Mouse (Mus musculus) midbrain, embryonic 14.5 days (tissue): ENCODE measurements around the gene Wdr70. TPM values are rescaled to one million over a fixed set of nuclear protein-coding genes. Genes with fewer than 3 reads are reported as not detected.

Experiments used
- ATAC-seq: fragments of 200-750 bp; cut with Nextera tagmentation; 2 replicates; pipeline ENCODE4 v1.8.0; 2017; ENCODE audit warnings: moderate number of reproducible peaks, moderate library complexity; ENCODE audit not compliant: low FRiP score, low TSS enrichment
- DNase-seq: peaks from one replicate; pipeline ENCODE4 v3.0.0-alpha.2; 2015
- H3K27ac ChIP-seq: fragments of 300-500 bp; sonication (generic); replicated peaks from 2 replicates; pipeline ENCODE4 v1.5.1; 2014; ENCODE audit warnings: mild to moderate bottlenecking, low read depth, low read length, moderate library complexity
- H3K27me3 ChIP-seq: fragments of 300-500 bp; sonication (generic); 2 replicates; pipeline ENCODE4 v1.6.1; 2014; ENCODE audit warnings: low read length, control low read depth, mixed read lengths; ENCODE audit not compliant: control insufficient read depth, insufficient read depth
- H3K36me3 ChIP-seq: fragments of 300-500 bp; sonication (generic); 2 replicates; pipeline ENCODE4 v1.6.1; 2014; ENCODE audit warnings: low read length, control low read depth; ENCODE audit not compliant: control insufficient read depth, insufficient read depth
- H3K4me1 ChIP-seq: fragments of 300-500 bp; sonication (generic); 2 replicates; pipeline ENCODE4 v1.6.1; 2014; ENCODE audit warnings: mild to moderate bottlenecking, antibody characterized with exemption, low read length, control low read depth; ENCODE audit not compliant: control insufficient read depth, insufficient read depth
- H3K4me2 ChIP-seq: fragments of 300-500 bp; sonication (generic); 2 replicates; pipeline ENCODE4 v1.6.1; 2014; ENCODE audit warnings: mild to moderate bottlenecking, low read length, moderate library complexity
- H3K4me3 ChIP-seq: fragments of 300-500 bp; sonication (generic); replicated peaks from 2 replicates; pipeline ENCODE4 v1.5.1; 2014; ENCODE audit warnings: low read depth, low read length
- H3K9ac ChIP-seq: fragments of 300-500 bp; sonication (generic); replicated peaks from 2 replicates; pipeline ENCODE4 v1.6.1; 2014; ENCODE audit warnings: mild to moderate bottlenecking, low read length, moderate library complexity
- H3K9me3 ChIP-seq: fragments of 300-500 bp; sonication (generic); 2 replicates; pipeline ENCODE4 v1.6.1; 2016; ENCODE audit warnings: low read length, control low read depth, mixed read lengths; ENCODE audit not compliant: control insufficient read depth
- whole genome bisulfite sequencing: fragments of 180-500 bp; shearing (Covaris S2); extraction: QIAGEN DNeasy Blood & Tissue Kit; methylation state at CpG from one replicate; pipeline ENCODE4 v1.1.7; 2014; 5-methylcytosine and 5-hydroxymethylcytosine counted together
- polyA plus RNA-seq: library from polyadenylated mRNA; unstranded; fragments of >200 nt; fragmentation: Nextera tagmentation; extraction: Ambion mirVana; gene quantifications from 2 replicates; pipeline ENCODE4 v1.2.1, GENCODE M21; 2014

Gene Wdr70
- polyA plus RNA-seq, 1 experiment from 2014 or later, result 70.6 TPM

- ATAC-seq, result no peak
- Histone ChIP-seq H3K27ac (no peak overlapping the region), H3K27me3 (no peaks in the 10 kb centered on the region), H3K4me3 (no peak overlapping the region), H3K4me1 (no peaks in the 10 kb centered on the region), H3K9me3 (no peaks in the 10 kb centered on the region), H3K4me2 (no peak overlapping the region), H3K9ac (no peak overlapping the region), H3K36me3 (peaks cover 12% of the 10 kb centered on the region)
- no peak for DNase-seq
- 99% methylated on average over 3 of the region's 3 CpGs for WGBS
Observed at GRCm38 (mm10) chr15:8051177-8051576, 47.8 kb downstream of the Wdr70 start.

- H3K4me3 ChIP-seq, result no peak overlapping the region
- DNase-seq (peak; percentile 8), ATAC-seq (no peak)
- WGBS, result 75% methylated on average over 4 of the region's 4 CpGs
- no peak overlapping the region for H3K9ac ChIP-seq
- H3K9me3 ChIP-seq, result no peaks in the 10 kb centered on the region
- H3K27me3 ChIP-seq, result no peaks in the 10 kb centered on the region
- H3K4me2 ChIP-seq, result no peak overlapping the region
- H3K4me1 ChIP-seq, result no peaks in the 10 kb centered on the region
- peaks cover 12% of the 10 kb centered on the region for H3K36me3 ChIP-seq
- no peak overlapping the region for H3K27ac ChIP-seq
Observed at GRCm38 (mm10) chr15:8039834-8040233, 59.2 kb downstream of the Wdr70 start.

- Histone ChIP-seq H3K4me3 (no peak overlapping the region), H3K4me2 (no peak overlapping the region), H3K9ac (no peak overlapping the region), H3K27me3 (no peaks in the 10 kb centered on the region), H3K27ac (no peak overlapping the region), H3K4me1 (no peaks in the 10 kb centered on the region), H3K36me3 (peaks cover 12% of the 10 kb centered on the region), H3K9me3 (no peaks in the 10 kb centered on the region)
- ATAC-seq (no peak), DNase-seq (no peak)
- WGBS, result 91% methylated on average over 5 of the region's 5 CpGs
Observed at GRCm38 (mm10) chr15:8038457-8038856, 60.6 kb downstream of the Wdr70 start.

- Histone ChIP-seq H3K27me3 (no peaks in the 10 kb centered on the region), H3K9ac (no peak overlapping the region), H3K27ac (no peak overlapping the region), H3K9me3 (no peaks in the 10 kb centered on the region), H3K36me3 (peaks cover 12% of the 10 kb centered on the region), H3K4me2 (no peak overlapping the region), H3K4me1 (no peaks in the 10 kb centered on the region), H3K4me3 (no peak overlapping the region)
- DNase-seq (no peak), ATAC-seq (no peak)
- 60% methylated on average over 3 of the region's 3 CpGs for WGBS
Observed at GRCm38 (mm10) chr15:8037825-8038224, 61.2 kb downstream of the Wdr70 start.

GRCm38 (mm10) chr15:8031211-8031610 lies 67.8 kb downstream of the Wdr70 start:
- H3K4me3 ChIP-seq, result no peak overlapping the region
- H3K27ac ChIP-seq, result no peak overlapping the region
- no peaks in the 10 kb centered on the region for H3K9me3 ChIP-seq
- DNase-seq (no peak), ATAC-seq (no peak)
- H3K27me3 ChIP-seq, result no peaks in the 10 kb centered on the region
- H3K4me1 ChIP-seq, result no peaks in the 10 kb centered on the region
- no peak overlapping the region for H3K9ac ChIP-seq
- H3K4me2 ChIP-seq, result no peak overlapping the region
- 87% methylated on average over 7 of the region's 7 CpGs for WGBS
- H3K36me3 ChIP-seq, result peaks cover 4% of the 10 kb centered on the region; the same call in 1 of the 2 replicates

GRCm38 (mm10) chr15:8030643-8031042 lies 68.4 kb downstream of the Wdr70 start:
- no peak overlapping the region for H3K4me3 ChIP-seq
- WGBS, result 94% methylated on average over 3 of the region's 3 CpGs
- no peaks in the 10 kb centered on the region for H3K9me3 ChIP-seq
- no peaks in the 10 kb centered on the region for H3K4me1 ChIP-seq
- H3K27ac ChIP-seq, result no peak overlapping the region
- DNase-seq (peak; percentile 2), ATAC-seq (no peak)
- H3K9ac ChIP-seq, result no peak overlapping the region
- H3K27me3 ChIP-seq, result no peaks in the 10 kb centered on the region
- peaks cover 4% of the 10 kb centered on the region; the same call in 1 of the 2 replicates for H3K36me3 ChIP-seq
- no peak overlapping the region for H3K4me2 ChIP-seq

- no peaks in the 10 kb centered on the region for H3K9me3 ChIP-seq
- H3K4me1 ChIP-seq, result no peaks in the 10 kb centered on the region
- H3K27ac ChIP-seq, result no peak overlapping the region
- no peak overlapping the region for H3K9ac ChIP-seq
- WGBS, result 91% methylated on average over 2 of the region's 2 CpGs
- no peaks in the 10 kb centered on the region for H3K27me3 ChIP-seq
- no peak overlapping the region for H3K4me3 ChIP-seq
- no peaks in the 10 kb centered on the region for H3K36me3 ChIP-seq
- ATAC-seq (no peak), DNase-seq (no peak)
- no peak overlapping the region for H3K4me2 ChIP-seq
Observed at GRCm38 (mm10) chr15:8027503-8027902, 71.5 kb downstream of the Wdr70 start.

GRCm38 (mm10) chr15:8011418-8011817 lies 87.6 kb downstream of the Wdr70 start:
- 75% methylated on average over 7 of the region's 7 CpGs for WGBS
- no peaks in the 10 kb centered on the region for H3K4me1 ChIP-seq
- H3K27me3 ChIP-seq, result no peaks in the 10 kb centered on the region
- H3K9me3 ChIP-seq, result no peaks in the 10 kb centered on the region
- H3K27ac ChIP-seq, result no peak overlapping the region
- no peak overlapping the region for H3K9ac ChIP-seq
- H3K4me3 ChIP-seq, result no peak overlapping the region
- DNase-seq, result no peak
- H3K36me3 ChIP-seq, result 0 out of 2 replicates have a peak, but pooled peaks cover 2% of the 10 kb centered on the region
- no peak overlapping the region for H3K4me2 ChIP-seq
- no peak for ATAC-seq

- Histone ChIP-seq H3K4me1 (no peaks in the 10 kb centered on the region), H3K9ac (no peak overlapping the region), H3K27ac (no peak overlapping the region), H3K36me3 (no peaks in the 10 kb centered on the region), H3K4me3 (no peak overlapping the region), H3K27me3 (no peaks in the 10 kb centered on the region), H3K4me2 (no peak overlapping the region), H3K9me3 (no peaks in the 10 kb centered on the region)
- 94% methylated on average over 8 of the region's 8 CpGs for WGBS
- no peak for ATAC-seq
- DNase-seq, result no peak
Observed at GRCm38 (mm10) chr15:8007413-8007812, 91.6 kb downstream of the Wdr70 start.
